Mouse (Mus musculus): ENCODE measurements around the gene Apbb1. TPM values are rescaled to one million over a fixed set of nuclear protein-coding genes. Genes with fewer than 3 reads are reported as not detected.

Apbb1 gene
- polyA plus RNA-seq, 1 experiment from 2014 or later, result 255 TPM

- WGBS, result 27% methylated on average over 27 of the region's 27 CpGs
- no peaks in the 10 kb centered on the region for H3K9me3 ChIP-seq
- peak overlapping the region; percentile 73 for H3K4me2 ChIP-seq (replicated peaks)
- peaks cover 16% of the 10 kb centered on the region for H3K36me3 ChIP-seq
- peak overlapping the region; percentile 77 for H3K27ac ChIP-seq (replicated peaks)
- H3K9ac ChIP-seq (replicated peaks), result peak overlapping the region; percentile 90
- ATAC-seq (replicated peaks), result peak; percentile 36
- no peaks in the 10 kb centered on the region for H3K27me3 ChIP-seq
- peak overlapping the region; percentile 80 for H3K4me3 ChIP-seq
- peaks cover 30% of the 10 kb centered on the region for H3K4me1 ChIP-seq
Observed at GRCm38 (mm10) chr7:105553456-105554211, 27.8 kb downstream of the Apbb1 start.

GRCm38 (mm10) chr7:105549035-105549434 lies 32.4 kb downstream of the Apbb1 start:
- no peak overlapping the region for H3K27ac ChIP-seq (replicated peaks)
- no peak overlapping the region for H3K4me3 ChIP-seq
- H3K27me3 ChIP-seq, result no peaks in the 10 kb centered on the region
- no peaks in the 10 kb centered on the region for H3K9me3 ChIP-seq
- H3K4me2 ChIP-seq (replicated peaks), result no peak overlapping the region
- no peak for ATAC-seq (replicated peaks)
- no peak overlapping the region for H3K9ac ChIP-seq (replicated peaks)
- H3K4me1 ChIP-seq, result peaks cover 6% of the 10 kb centered on the region
- H3K36me3 ChIP-seq, result no peaks in the 10 kb centered on the region
- WGBS, result 50% methylated on average over 6 of the region's 6 CpGs

GRCm38 (mm10) chr7:105547970-105548369 lies 33.5 kb downstream of the Apbb1 start:
- no peaks in the 10 kb centered on the region for H3K9me3 ChIP-seq
- WGBS, result 82% methylated on average over 7 of the region's 7 CpGs
- no peaks in the 10 kb centered on the region for H3K4me1 ChIP-seq
- no peak overlapping the region for H3K9ac ChIP-seq (replicated peaks)
- no peak overlapping the region for H3K4me3 ChIP-seq
- no peak for ATAC-seq (replicated peaks)
- H3K4me2 ChIP-seq (replicated peaks), result no peak overlapping the region
- no peak overlapping the region for H3K27ac ChIP-seq (replicated peaks)
- no peaks in the 10 kb centered on the region for H3K27me3 ChIP-seq
- no peaks in the 10 kb centered on the region for H3K36me3 ChIP-seq

GRCm38 (mm10) chr7:105545986-105546385 lies 35.5 kb downstream of the Apbb1 start:
- no peak for ATAC-seq (replicated peaks)
- Histone ChIP-seq H3K4me3 (no peak overlapping the region), H3K4me1 (no peaks in the 10 kb centered on the region), H3K9ac (replicated peaks) (no peak overlapping the region), H3K4me2 (replicated peaks) (no peak overlapping the region), H3K27ac (replicated peaks) (no peak overlapping the region), H3K36me3 (no peaks in the 10 kb centered on the region), H3K27me3 (no peaks in the 10 kb centered on the region), H3K9me3 (no peaks in the 10 kb centered on the region)
- 75% methylated on average over 8 of the region's 8 CpGs for WGBS

- no peaks in the 10 kb centered on the region for H3K36me3 ChIP-seq
- no peak overlapping the region for H3K27ac ChIP-seq (replicated peaks)
- no peak overlapping the region for H3K9ac ChIP-seq (replicated peaks)
- no peaks in the 10 kb centered on the region for H3K9me3 ChIP-seq
- H3K27me3 ChIP-seq, result no peaks in the 10 kb centered on the region
- no peaks in the 10 kb centered on the region for H3K4me1 ChIP-seq
- H3K4me3 ChIP-seq, result no peak overlapping the region
- H3K4me2 ChIP-seq (replicated peaks), result no peak overlapping the region
- 84% methylated on average over 3 of the region's 3 CpGs for WGBS
- ATAC-seq (replicated peaks), result no peak
Observed at GRCm38 (mm10) chr7:105534162-105534561, 47.3 kb downstream of the Apbb1 start.

GRCm38 (mm10) chr7:105528094-105528493 lies 53.4 kb downstream of the Apbb1 start:
- 79% methylated on average over 4 of the region's 4 CpGs for WGBS
- ATAC-seq (replicated peaks), result peak; percentile 33; the same call in 1 of the 2 replicates
- H3K27me3 ChIP-seq, result no peaks in the 10 kb centered on the region

GRCm38 (mm10) chr7:105527306-105527937 lies 54.0 kb downstream of the Apbb1 start:
- WGBS, result 59% methylated on average over 1 of the region's 1 CpGs
- H3K27me3 ChIP-seq, result no peaks in the 10 kb centered on the region
- peak; percentile 46 for ATAC-seq (replicated peaks)
- H3K4me2 ChIP-seq (replicated peaks), result no peak overlapping the region
- H3K9ac ChIP-seq (replicated peaks), result no peak overlapping the region
- H3K4me3 ChIP-seq, result no peak overlapping the region
- no peaks in the 10 kb centered on the region for H3K4me1 ChIP-seq
- no peaks in the 10 kb centered on the region for H3K36me3 ChIP-seq
- no peak overlapping the region for H3K27ac ChIP-seq (replicated peaks)
- H3K9me3 ChIP-seq, result no peaks in the 10 kb centered on the region

More at GRCm38 (mm10) chr7:105528094-105528493, 53.4 kb downstream of the Apbb1 start:
- H3K4me2 ChIP-seq (replicated peaks), result no peak overlapping the region
- no peak overlapping the region for H3K9ac ChIP-seq (replicated peaks)
- no peak overlapping the region for H3K4me3 ChIP-seq
- no peaks in the 10 kb centered on the region for H3K4me1 ChIP-seq
- H3K9me3 ChIP-seq, result no peaks in the 10 kb centered on the region
- H3K36me3 ChIP-seq, result no peaks in the 10 kb centered on the region
- no peak overlapping the region for H3K27ac ChIP-seq (replicated peaks)

- no peaks in the 10 kb centered on the region for H3K9me3 ChIP-seq
- H3K27ac ChIP-seq (replicated peaks), result no peak overlapping the region
- no peak overlapping the region for H3K4me3 ChIP-seq
- no peak overlapping the region for H3K4me2 ChIP-seq (replicated peaks)
- no peak for ATAC-seq (replicated peaks)
- no peaks in the 10 kb centered on the region for H3K36me3 ChIP-seq
- 85% methylated on average over 2 of the region's 2 CpGs for WGBS
- no peaks in the 10 kb centered on the region for H3K4me1 ChIP-seq
- H3K9ac ChIP-seq (replicated peaks), result no peak overlapping the region
- H3K27me3 ChIP-seq, result no peaks in the 10 kb centered on the region
Observed at GRCm38 (mm10) chr7:105524222-105524621, 57.2 kb downstream of the Apbb1 start.

- 0 out of 2 replicates have a peak, but pooled peaks cover under 1% of the 10 kb centered on the region for H3K4me1 ChIP-seq
- H3K4me3 ChIP-seq, result no peak overlapping the region
- no peak overlapping the region for H3K27ac ChIP-seq (replicated peaks)
- no peaks in the 10 kb centered on the region for H3K9me3 ChIP-seq
- no peaks in the 10 kb centered on the region for H3K36me3 ChIP-seq
- H3K9ac ChIP-seq (replicated peaks), result no peak overlapping the region
- no peaks in the 10 kb centered on the region for H3K27me3 ChIP-seq
- 32% methylated on average over 6 of the region's 6 CpGs for WGBS
- H3K4me2 ChIP-seq (replicated peaks), result no peak overlapping the region
- no peak for ATAC-seq (replicated peaks)
Observed at GRCm38 (mm10) chr7:105520201-105520600, 61.3 kb downstream of the Apbb1 start.

- no peaks in the 10 kb centered on the region for H3K27me3 ChIP-seq
- 0 out of 2 replicates have a peak, but pooled peaks cover 4% of the 10 kb centered on the region for H3K4me1 ChIP-seq
- no peak overlapping the region for H3K9ac ChIP-seq (replicated peaks)
- ATAC-seq (replicated peaks), result no peak
- H3K27ac ChIP-seq (replicated peaks), result no peak overlapping the region
- no peaks in the 10 kb centered on the region for H3K36me3 ChIP-seq
- no peak overlapping the region for H3K4me2 ChIP-seq (replicated peaks)
- H3K9me3 ChIP-seq, result no peaks in the 10 kb centered on the region
- 79% methylated on average over 2 of the region's 2 CpGs for WGBS
- H3K4me3 ChIP-seq, result no peak overlapping the region
Observed at GRCm38 (mm10) chr7:105519771-105520170, 61.7 kb downstream of the Apbb1 start.

- Histone ChIP-seq H3K4me3 (no peak overlapping the region), H3K9ac (replicated peaks) (no peak overlapping the region), H3K4me2 (replicated peaks) (no peak overlapping the region), H3K9me3 (no peaks in the 10 kb centered on the region), H3K27ac (replicated peaks) (no peak overlapping the region), H3K27me3 (no peaks in the 10 kb centered on the region), H3K4me1 (0 out of 2 replicates have a peak, but pooled peaks cover 6% of the 10 kb centered on the region), H3K36me3 (no peaks in the 10 kb centered on the region)
- WGBS, result 72% methylated on average over 11 of the region's 11 CpGs
- ATAC-seq (replicated peaks), result no peak
Observed at GRCm38 (mm10) chr7:105519336-105519735, 62.1 kb downstream of the Apbb1 start.

- Histone ChIP-seq H3K4me1 (0 out of 2 replicates have a peak, but pooled peaks cover 13% of the 10 kb centered on the region), H3K36me3 (no peaks in the 10 kb centered on the region), H3K4me2 (replicated peaks) (no peak overlapping the region), H3K9me3 (no peaks in the 10 kb centered on the region), H3K27me3 (no peaks in the 10 kb centered on the region), H3K4me3 (no peak overlapping the region), H3K9ac (replicated peaks) (no peak overlapping the region), H3K27ac (replicated peaks) (no peak overlapping the region)
- 32% methylated on average over 9 of the region's 9 CpGs for WGBS
- ATAC-seq (replicated peaks), result no peak
Observed at GRCm38 (mm10) chr7:105516669-105517360, 64.6 kb downstream of the Apbb1 start.
